Mouse (Mus musculus) thymus, adult 18-20 months (tissue): ENCODE measurements at regions not wholly inside any gene's neighbourhood (a gene's known extent, or its start where the extent isn't known, plus 50 kb on each side); places are given as distances from the start of the nearest gene placed in this dataset.

Experiments
- DNase-seq, 2 experiments: peaks; one replicate each; pipeline ENCODE4 v3.0.0; 2022; ENCODE audit warnings: mixed read lengths in 2 of 2

DNA sequence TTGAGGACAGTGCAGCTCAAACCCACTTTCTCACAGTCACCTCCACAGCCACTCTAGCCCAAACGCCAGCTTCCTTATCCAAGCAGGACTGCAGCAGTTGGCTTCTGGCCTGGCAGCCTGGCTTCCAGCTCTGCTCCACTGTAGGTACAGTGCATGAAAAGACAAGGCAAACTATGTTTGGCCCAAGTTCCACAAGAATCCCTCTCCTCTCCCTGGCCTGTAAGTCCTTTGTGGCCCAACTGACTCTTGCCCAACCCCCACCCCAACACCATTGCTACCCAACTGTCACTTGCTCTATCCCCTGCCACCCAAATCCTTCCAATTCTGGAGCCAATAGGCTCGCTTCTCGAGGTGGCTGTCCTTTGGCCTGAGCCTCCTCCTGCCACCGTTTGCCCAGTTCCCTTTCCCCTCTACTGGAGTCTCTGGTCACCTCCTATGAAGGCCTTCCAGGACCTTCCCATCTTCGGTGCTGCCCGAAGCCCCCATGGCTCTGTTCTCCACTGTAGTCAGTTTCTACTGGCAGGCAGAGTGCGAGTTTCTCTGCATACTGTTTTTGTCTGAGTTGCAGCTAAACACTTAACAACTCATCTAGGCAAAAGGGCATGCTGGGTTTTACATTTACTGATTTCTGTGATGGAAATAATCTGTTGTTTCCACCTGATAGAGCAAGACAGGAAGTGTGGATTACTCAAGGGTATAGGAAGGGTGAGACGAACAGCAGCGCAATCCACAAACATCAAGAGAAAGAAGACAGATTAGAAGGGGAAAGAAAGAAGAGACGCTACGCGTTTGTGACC lies 84.4 kb upstream of the Ptpn1 start:
- no peak for DNase-seq

DNA sequence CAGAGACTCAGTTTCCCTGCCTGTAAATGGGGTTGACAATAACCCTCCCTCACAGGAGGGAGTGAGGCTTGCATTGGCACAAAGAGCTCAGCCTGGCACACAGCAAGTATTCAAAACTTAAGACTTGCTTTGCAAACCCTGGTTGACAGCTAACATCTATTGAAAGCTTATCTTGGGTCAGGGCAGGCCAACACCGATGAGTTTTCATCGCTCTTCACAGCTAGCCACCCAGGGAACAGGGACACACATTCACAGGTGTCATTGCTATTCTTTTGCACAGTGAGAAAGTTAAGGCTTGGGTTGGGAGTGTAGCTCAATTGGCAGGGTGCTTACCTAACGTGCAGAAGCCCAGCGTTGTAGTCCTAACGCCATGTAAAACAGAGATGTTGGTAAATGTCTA lies 86.5 kb upstream of the Ptpn1 start:
- no peak for DNase-seq

GRCm38 (mm10) chr2:167844556-167844955 lies 87.3 kb upstream of the Ptpn1 start:
- no peak for DNase-seq

DNA sequence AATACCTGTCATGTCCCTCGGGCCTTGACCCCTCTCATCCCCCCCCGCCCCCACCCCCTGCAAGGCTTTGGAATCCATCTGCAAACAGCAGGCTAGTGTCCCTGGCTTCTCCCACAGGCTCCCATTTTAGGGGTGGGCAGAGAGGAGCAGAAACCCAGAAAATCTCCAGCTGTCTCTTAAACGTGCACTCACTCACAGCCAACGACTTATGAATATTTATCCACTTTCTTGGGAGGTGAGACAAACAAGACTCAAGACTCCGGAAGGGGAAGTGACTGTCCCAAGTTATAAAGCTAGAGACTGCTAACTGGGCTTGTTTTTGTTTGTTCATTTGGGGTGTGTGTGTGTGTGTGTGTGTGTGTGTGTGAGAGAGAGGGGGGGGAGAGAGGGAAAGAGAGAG lies 87.9 kb upstream of the Ptpn1 start:
- no peak for DNase-seq

DNA sequence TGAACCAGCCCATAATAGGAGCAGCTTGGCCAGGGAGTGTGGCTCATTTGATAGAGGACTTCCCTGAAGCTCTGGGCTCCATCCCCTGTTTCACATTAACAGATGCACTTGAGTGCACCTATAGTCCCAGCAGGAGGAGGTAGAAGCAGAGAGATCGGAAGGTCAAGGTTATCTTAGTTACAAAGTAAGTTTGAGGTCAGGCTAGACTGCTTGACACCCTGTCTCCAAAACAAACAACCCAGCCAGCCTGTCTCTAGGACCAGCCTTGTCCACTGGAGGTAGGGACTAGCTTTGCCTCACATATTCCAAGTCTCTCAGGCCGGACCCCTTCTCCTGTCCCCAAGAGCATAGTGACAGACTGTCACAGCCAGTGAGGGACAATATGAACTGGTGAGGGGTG lies 88.9 kb upstream of the Ptpn1 start:
- no peak for DNase-seq

DNA sequence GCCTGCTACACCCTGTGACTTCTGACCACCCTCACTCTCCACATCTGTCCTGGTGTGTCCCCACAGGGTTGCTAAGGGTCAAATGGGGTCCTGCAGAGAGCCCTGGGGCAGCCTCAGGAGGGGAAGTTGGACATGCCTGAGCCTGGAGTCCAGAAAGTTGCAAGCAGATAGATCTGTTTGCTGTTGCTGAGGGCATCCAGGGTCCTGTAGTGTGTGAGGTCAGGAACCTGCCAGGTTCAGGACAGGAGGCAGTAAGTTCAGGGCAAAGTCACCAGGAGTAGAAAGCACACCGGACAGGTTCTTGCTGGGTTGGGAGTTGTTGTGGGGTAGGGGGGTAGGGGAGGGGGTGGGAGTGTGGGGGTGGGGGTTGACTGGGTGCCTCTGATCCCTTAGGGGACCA lies 89.4 kb upstream of the Ptpn1 start:
- no peak for DNase-seq

- no peak for DNase-seq
These were observed 90.3 kb upstream of the Ptpn1 start for GRCm38 (mm10) chr2:167841339-167842240.

- DNase-seq, result no peak
These were observed 91.5 kb upstream of the Ptpn1 start for GRCm38 (mm10) chr2:167840344-167840743.

GRCm38 (mm10) chr2:167839324-167839981 lies 92.4 kb upstream of the Ptpn1 start:
- DNase-seq, result no peak

GRCm38 (mm10) chr2:167837596-167837995 lies 94.3 kb upstream of the Ptpn1 start:
- no peak for DNase-seq

- DNase-seq, result no peak
These were observed 95.2 kb upstream of the Ptpn1 start for GRCm38 (mm10) chr2:167836611-167837010.

- DNase-seq, result no peak
These were observed 97.3 kb upstream of the Ptpn1 start for GRCm38 (mm10) chr2:167834605-167835004.

DNA sequence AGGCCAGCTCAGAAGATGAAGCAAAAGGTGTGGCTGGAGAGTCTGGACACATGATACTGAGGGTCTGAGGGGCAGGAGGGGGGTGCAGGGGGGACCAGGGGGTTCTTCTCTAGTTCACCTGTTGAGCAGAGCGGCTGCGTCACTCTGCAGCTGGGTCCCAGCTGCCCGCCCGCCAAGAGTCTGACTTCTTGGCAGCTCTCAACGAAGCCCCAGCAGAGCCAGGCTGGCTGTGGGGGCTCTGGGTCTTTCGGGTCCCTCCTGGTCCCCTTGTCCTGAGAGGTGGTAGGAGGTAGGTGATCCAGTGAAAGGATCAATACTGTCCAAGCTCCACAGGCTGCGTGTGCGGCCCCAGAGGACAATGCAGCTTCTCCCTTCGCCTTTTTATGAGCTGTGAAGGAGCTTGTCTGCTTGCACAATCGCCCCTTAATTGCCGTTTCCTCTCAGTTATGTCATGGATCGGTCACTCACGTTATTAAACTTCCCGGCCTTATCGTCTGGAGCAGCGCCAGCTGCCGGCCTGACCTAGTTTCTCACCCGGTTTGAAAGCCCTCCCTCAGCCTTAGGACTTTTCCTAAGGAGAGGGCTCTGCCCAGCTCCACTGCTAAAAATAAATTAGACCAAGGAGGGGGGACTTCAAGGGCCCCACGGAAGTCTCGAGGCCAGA lies 98.4 kb upstream of the Ptpn1 start:
- DNase-seq, result no peak

GRCm38 (mm10) chr2:167831076-167832039 lies 100.5 kb upstream of the Ptpn1 start:
- no peak for DNase-seq

DNA sequence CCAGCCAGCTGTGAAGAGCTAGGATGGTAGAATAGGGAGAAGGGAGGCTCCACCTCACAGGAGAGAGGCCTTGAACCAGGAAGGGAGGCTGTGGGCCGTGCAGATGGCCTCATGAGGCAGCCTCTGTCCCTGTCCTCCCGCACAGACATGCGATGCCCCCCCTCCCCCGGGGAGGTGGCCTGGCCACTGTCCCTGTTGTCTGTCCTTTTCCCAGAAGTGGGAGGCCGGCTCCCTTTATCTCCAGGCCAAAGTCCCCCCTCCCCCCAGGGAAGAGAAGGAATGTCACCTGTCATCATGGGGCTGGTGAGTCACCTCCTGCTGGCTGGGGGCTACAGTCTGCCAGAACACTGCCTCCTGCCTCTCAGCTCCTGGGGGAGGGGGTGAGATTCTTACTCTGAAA lies 103.6 kb upstream of the Ptpn1 start:
- DNase-seq, result no peak

- no peak for DNase-seq
These were observed 104.7 kb upstream of the Ptpn1 start for GRCm38 (mm10) chr2:167826922-167827703.

DNA sequence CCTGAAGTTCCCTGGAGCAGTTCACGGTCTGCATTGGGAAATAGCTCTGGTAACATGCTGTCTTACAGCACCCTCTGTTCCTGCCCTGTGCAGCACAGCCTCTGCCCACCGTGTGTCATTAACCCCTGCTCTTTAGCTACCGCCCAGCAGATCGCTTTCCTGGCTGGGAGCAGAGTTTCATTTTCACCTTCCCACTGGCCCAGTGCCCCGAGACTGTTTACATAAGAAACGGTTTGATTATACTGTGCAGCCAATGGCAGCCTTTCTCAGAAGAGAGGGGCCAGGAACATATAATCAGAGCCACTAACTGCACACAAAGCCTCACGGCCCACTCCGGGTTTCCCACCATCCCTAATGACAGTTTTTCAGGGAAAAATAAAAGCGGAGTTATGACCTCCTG lies 108.3 kb upstream of the Ptpn1 start:
- DNase-seq, result no peak

GRCm38 (mm10) chr2:167823044-167823443 lies 108.8 kb upstream of the Ptpn1 start:
- DNase-seq, result no peak

DNA sequence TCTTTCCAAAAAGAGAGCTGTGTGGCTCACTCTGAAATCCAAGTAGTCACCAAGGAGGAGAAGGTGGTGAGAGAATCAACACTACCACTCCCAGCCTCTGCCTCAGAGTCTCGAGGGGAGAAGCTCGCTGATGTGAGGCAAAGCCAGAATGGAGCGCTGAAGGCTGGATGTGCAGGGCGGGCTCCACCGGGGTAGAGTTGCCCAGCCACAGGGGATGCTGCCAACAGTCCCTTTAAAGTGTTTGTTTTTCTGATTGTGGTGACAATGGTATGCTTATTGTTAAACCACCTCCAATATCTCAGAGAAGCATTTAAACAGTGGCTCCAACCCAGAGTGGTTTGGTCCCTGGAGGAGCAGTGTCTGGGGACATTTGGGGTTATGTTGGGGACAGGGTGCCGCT lies 110.7 kb upstream of the Ptpn1 start:
- no peak for DNase-seq

- DNase-seq, result no peak
These were observed 113.1 kb upstream of the Ptpn1 start for GRCm38 (mm10) chr2:167818799-167819198.

GRCm38 (mm10) chr2:167817030-167817429 lies 114.8 kb upstream of the Ptpn1 start:
- DNase-seq, result no peak
